Mouse (Mus musculus): ENCODE results near the gene Mark3. TPM values are rescaled to one million over a fixed set of nuclear protein-coding genes. Genes with fewer than 3 reads are reported as not detected.
A peak's percentile ranks its signal among the peaks of the same experiment; 100 is the strongest.

Mark3 gene
- total RNA-seq, 2 experiments from 2014 or later, result 52.7 to 55.0 TPM

- DNase-seq (ENCODE audit: low spot score), result no peak
Measured at GRCm38 (mm10) chr12:111559647-111560258, 14.6 kb upstream of the Mark3 start.

- DNase-seq (ENCODE audit: low spot score), result no peak
Measured at GRCm38 (mm10) chr12:111560286-111560685, 14.0 kb upstream of the Mark3 start.

- no peak for DNase-seq (ENCODE audit: low spot score)
Measured at GRCm38 (mm10) chr12:111562276-111562814, 12.0 kb upstream of the Mark3 start.

- no peak for DNase-seq (ENCODE audit: low spot score)
Measured at GRCm38 (mm10) chr12:111563076-111563629, 11.2 kb upstream of the Mark3 start.

GRCm38 (mm10) chr12:111565363-111565762, 9.0 kb upstream of the Mark3 start:
- no peak for DNase-seq (ENCODE audit: low spot score)

GRCm38 (mm10) chr12:111568836-111569235, 5.5 kb upstream of the Mark3 start:
- no peak for DNase-seq (ENCODE audit: low spot score)

- DNase-seq (ENCODE audit: low spot score), result no peak
Measured at GRCm38 (mm10) chr12:111572406-111572805, 1.9 kb upstream of the Mark3 start.

- DNase-seq (ENCODE audit: low spot score), result no peak
Measured at GRCm38 (mm10) chr12:111573315-111573714, 1.0 kb upstream of the Mark3 start.

- DNase-seq (ENCODE audit: low spot score), result peak; percentile 23
Measured at GRCm38 (mm10) chr12:111574887-111575838, 840 bp downstream of the Mark3 start.

- DNase-seq (ENCODE audit: low spot score), result no peak
Measured at GRCm38 (mm10) chr12:111583058-111583457, 8.7 kb downstream of the Mark3 start.

GRCm38 (mm10) chr12:111584401-111584800, 10.1 kb downstream of the Mark3 start:
- DNase-seq (ENCODE audit: low spot score), result no peak

GRCm38 (mm10) chr12:111587252-111587651, 12.9 kb downstream of the Mark3 start:
- no peak for DNase-seq (ENCODE audit: low spot score)

- DNase-seq (ENCODE audit: low spot score), result peak; percentile 9
Measured at GRCm38 (mm10) chr12:111592407-111593021, 18.2 kb downstream of the Mark3 start.

GRCm38 (mm10) chr12:111593775-111594174, 19.5 kb downstream of the Mark3 start:
- DNase-seq (ENCODE audit: low spot score), result no peak

GRCm38 (mm10) chr12:111597310-111597709, 23.0 kb downstream of the Mark3 start:
- DNase-seq (ENCODE audit: low spot score), result no peak

- DNase-seq (ENCODE audit: low spot score), result no peak
Measured at GRCm38 (mm10) chr12:111598902-111599301, 24.6 kb downstream of the Mark3 start.

- DNase-seq (ENCODE audit: low spot score), result no peak
Measured at GRCm38 (mm10) chr12:111599640-111600039, 25.3 kb downstream of the Mark3 start.

GRCm38 (mm10) chr12:111603871-111604270, 29.5 kb downstream of the Mark3 start:
- no peak for DNase-seq (ENCODE audit: low spot score)

GRCm38 (mm10) chr12:111605619-111606018, 31.3 kb downstream of the Mark3 start:
- no peak for DNase-seq (ENCODE audit: low spot score)

GRCm38 (mm10) chr12:111608015-111608414, 33.7 kb downstream of the Mark3 start:
- no peak for DNase-seq (ENCODE audit: low spot score)

- DNase-seq (ENCODE audit: low spot score), result no peak
Measured at GRCm38 (mm10) chr12:111614475-111615141, 40.3 kb downstream of the Mark3 start.
